In the genomic region with DNA sequence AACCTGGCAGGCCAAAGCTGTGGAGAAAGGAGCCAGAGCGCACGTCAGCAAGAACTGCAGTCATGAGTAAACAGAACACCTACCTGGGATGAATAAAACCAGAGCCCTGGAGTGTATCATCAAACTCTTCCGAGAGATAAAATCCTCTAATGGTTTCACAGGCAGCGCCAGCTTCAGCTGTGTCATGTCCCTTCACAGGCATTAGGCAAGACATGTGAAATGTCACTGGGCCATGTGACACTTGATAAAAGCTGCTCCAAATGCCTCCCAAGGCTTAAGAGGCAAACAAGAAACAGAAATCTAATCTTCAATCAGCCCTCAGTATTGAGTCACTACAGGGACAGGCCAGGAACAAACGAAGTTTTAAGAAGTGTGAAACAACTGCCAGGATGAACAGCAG, we compare ENCODE assay signal across 9 mouse cellular contexts.
DNase-seq lines count a peak whose midpoint lies in the region; ATAC-seq and TF ChIP-seq lines count a peak whose summit lies in the region.
"Had no signal": no experiment of that assay in that cellular context is flagged by ENCODE, and none has a peak within 500 bp of the region (broad histone marks: within the 10 kb centered on the region; RNA-seq: fewer than 3 reads in every experiment).

No protein-coding gene starts in this region.

- peak overlapping the region; percentile 38 for H3K4me2 ChIP-seq in liver, embryonic 12.5 days
- H3K4me2 ChIP-seq in stomach, embryonic 14.5 days (replicated peaks; ENCODE audit: low read depth, low read length), result no peak overlapping the region

- 40% methylated on average over 5 of the region's 5 CpGs for WGBS in liver, embryonic 12.5 days (ENCODE audit: insufficient replicate concordance)
- WGBS in stomach, embryonic 14.5 days, result 39% methylated on average over 5 of the region's 5 CpGs
- 76% methylated on average over 5 of the region's 5 CpGs for WGBS in forebrain, embryonic 10.5 days

- peaks cover 42% of the 10 kb centered on the region for H3K36me3 ChIP-seq in liver, embryonic 12.5 days
- no peaks in the 10 kb centered on the region for H3K36me3 ChIP-seq in stomach, embryonic 14.5 days (ENCODE audit: control insufficient read depth, insufficient read depth, low read length)
- H3K36me3 ChIP-seq in forebrain, embryonic 10.5 days (replicated peaks), result no peaks in the 10 kb centered on the region
- H3K36me3 ChIP-seq: hindbrain, embryonic 10.5 days had no signal

- peaks cover 67% of the 10 kb centered on the region for H3K4me1 ChIP-seq in liver, embryonic 12.5 days
- 0 out of 2 replicates have a peak, but pooled peaks cover 4% of the 10 kb centered on the region for H3K4me1 ChIP-seq in stomach, embryonic 14.5 days (ENCODE audit: control insufficient read depth, insufficient read depth, low read length)
- peaks cover 3% of the 10 kb centered on the region; the same call in 1 of the 2 replicates for H3K4me1 ChIP-seq in forebrain, embryonic 10.5 days
- H3K4me1 ChIP-seq: hindbrain, embryonic 10.5 days had no signal

- no peaks in the 10 kb centered on the region for H3K9me3 ChIP-seq in liver, embryonic 12.5 days (replicated peaks)
- H3K9me3 ChIP-seq in stomach, embryonic 14.5 days (ENCODE audit: control insufficient read depth, low read depth, low read length), result no peaks in the 10 kb centered on the region
- H3K9me3 ChIP-seq in forebrain, embryonic 10.5 days, result no peaks in the 10 kb centered on the region
- H3K9me3 ChIP-seq: hindbrain, embryonic 10.5 days had no signal

- no peak overlapping the region for H3K4me3 ChIP-seq in left cerebral cortex, adult 2 months
- H3K4me3 ChIP-seq in liver, embryonic 12.5 days, result no peak overlapping the region
- H3K4me3 ChIP-seq in stomach, embryonic 14.5 days (ENCODE audit: low read depth, low read length), result no peak overlapping the region
- no peak overlapping the region for H3K4me3 ChIP-seq in forebrain, embryonic 10.5 days
- H3K4me3 ChIP-seq: hindbrain, embryonic 10.5 days had no signal

- no peak for DNase-seq in left cerebral cortex, adult 2 months (ENCODE audit: extremely low spot score in 1 of 2, low spot score in 2 of 2)
- DNase-seq in left cerebral cortex, postnatal 25 days (ENCODE audit: low spot score in 2 of 2), result no peak
- DNase-seq in thymus, postnatal 36 days, result no peak
- no peak for DNase-seq in urinary bladder, postnatal 10 days (ENCODE audit: low spot score)
- DNase-seq in forebrain, embryonic 10.5 days (ENCODE audit: extremely low spot score, low spot score), result no peak

- peak overlapping the region; percentile 34; the same call in 1 of the 2 replicates for H3K27ac ChIP-seq in left cerebral cortex, adult 2 months
- peak overlapping the region; percentile 78 for H3K27ac ChIP-seq in liver, embryonic 12.5 days
- H3K27ac ChIP-seq in stomach, embryonic 14.5 days (ENCODE audit: low read length), result 0 out of 2 replicates have a peak overlapping the region, but pooled peaks have one; percentile 15
- no peak overlapping the region for H3K27ac ChIP-seq in forebrain, embryonic 10.5 days
- H3K27ac ChIP-seq: hindbrain, embryonic 10.5 days had no signal

- intact Hi-C loops in left cerebral cortex, adult 2 months (cut with DNase I), result no loop called here
- intact Hi-C loops in left cerebral cortex, postnatal 25 days (cut with DNase I), result no loop called here

- H3K9ac ChIP-seq in liver, embryonic 12.5 days, result no peak overlapping the region; the same call in 1 of the 2 replicates
- no peak overlapping the region for H3K9ac ChIP-seq in stomach, embryonic 14.5 days (replicated peaks; ENCODE audit: low read depth, low read length)

- TF ChIP-seq CTCF in left cerebral cortex, adult 2 months (IDR thresholded peaks at IDR 0.05), result no peak

- ATAC-seq in common myeloid progenitor, adult 5-6 weeks (replicated peaks; ENCODE audit: low read depth, poor library complexity, severe bottlenecking), result peak; percentile 30; the same call in 1 of the 2 replicates
- peak; percentile 86 for ATAC-seq in liver, embryonic 12.5 days
- ATAC-seq in stomach, embryonic 14.5 days (ENCODE audit: insufficient number of reproducible peaks, insufficient read depth, low FRiP score, low read depth), result no peak

- H3K27me3 ChIP-seq in liver, embryonic 12.5 days (replicated peaks), result no peaks in the 10 kb centered on the region
- no peaks in the 10 kb centered on the region for H3K27me3 ChIP-seq in stomach, embryonic 14.5 days (ENCODE audit: control insufficient read depth, insufficient read depth, low read length)
- no peaks in the 10 kb centered on the region for H3K27me3 ChIP-seq in forebrain, embryonic 10.5 days (ENCODE audit: poor library complexity, severe bottlenecking)
